Mouse (Mus musculus): ENCODE measurements around the gene P2ry2. TPM values are rescaled to one million over a fixed set of nuclear protein-coding genes. Genes with fewer than 3 reads are reported as not detected.

Gene P2ry2
- polyA plus RNA-seq, 1 experiment from 2014 or later = 1.7 TPM

DNA sequence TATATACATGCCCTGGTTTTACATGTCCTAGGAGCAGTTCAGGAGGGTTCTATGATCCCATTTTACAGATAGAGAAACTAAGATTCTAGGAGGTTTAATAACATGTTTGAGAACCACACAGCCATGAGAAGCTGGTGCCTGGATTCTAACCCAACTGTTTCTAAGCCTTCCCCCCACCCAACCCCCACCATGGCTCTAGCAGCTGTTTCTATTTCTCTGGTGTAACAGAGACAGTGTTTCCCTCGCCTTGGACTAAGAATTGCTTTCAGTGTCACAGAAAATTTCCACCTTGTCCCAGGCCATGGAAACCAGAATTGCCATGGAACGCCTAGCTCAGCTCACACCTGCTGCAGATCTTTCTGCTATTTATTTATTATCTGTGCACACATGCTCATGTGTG lies 52.2 kb downstream of the P2ry2 start:
- 79% methylated on average over 2 of the region's 2 CpGs for WGBS
- H3K4me1 ChIP-seq (ENCODE audit: control insufficient read depth, insufficient read depth, low read length) = no peaks in the 10 kb centered on the region
- no peaks in the 10 kb centered on the region for H3K36me3 ChIP-seq (ENCODE audit: control insufficient read depth, insufficient read depth, low read length)
- no peak overlapping the region for H3K4me2 ChIP-seq (replicated peaks; ENCODE audit: low read depth, low read length)
- H3K9ac ChIP-seq (replicated peaks; ENCODE audit: low read depth, low read length) = no peak overlapping the region
- H3K9me3 ChIP-seq (ENCODE audit: control insufficient read depth, low read depth, low read length) = no peaks in the 10 kb centered on the region
- H3K4me3 ChIP-seq (ENCODE audit: low read depth, low read length) = no peak overlapping the region
- H3K27me3 ChIP-seq (ENCODE audit: control insufficient read depth, insufficient read depth, low read length) = no peaks in the 10 kb centered on the region
- H3K27ac ChIP-seq (ENCODE audit: low read length) = no peak overlapping the region
- no peak for ATAC-seq (ENCODE audit: insufficient number of reproducible peaks, insufficient read depth, low FRiP score, low read depth)

DNA sequence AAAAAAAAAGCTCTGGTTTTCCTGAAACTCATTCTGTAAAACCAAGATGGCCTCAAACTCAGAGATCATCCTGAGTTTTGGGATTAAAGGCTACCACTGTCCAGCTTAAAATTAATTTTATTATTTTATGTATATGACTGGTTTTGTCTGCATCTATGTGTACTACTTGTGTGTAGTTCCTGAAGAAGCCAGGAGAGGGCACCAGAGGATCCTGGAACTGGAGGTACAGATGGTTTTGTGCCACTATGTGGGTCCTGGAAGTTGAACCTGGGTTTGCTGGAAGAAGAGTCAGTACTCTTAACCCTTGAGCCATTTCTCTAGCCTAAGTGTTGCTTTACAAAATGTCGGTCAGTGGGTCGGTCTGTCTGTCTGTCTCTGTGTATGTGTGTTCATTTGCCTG lies 54.2 kb downstream of the P2ry2 start:
- Histone ChIP-seq H3K36me3 (ENCODE audit: control insufficient read depth, insufficient read depth, low read length) (no peaks in the 10 kb centered on the region), H3K9me3 (ENCODE audit: control insufficient read depth, low read depth, low read length) (no peaks in the 10 kb centered on the region), H3K4me3 (ENCODE audit: low read depth, low read length) (no peak overlapping the region), H3K27me3 (ENCODE audit: control insufficient read depth, insufficient read depth, low read length) (no peaks in the 10 kb centered on the region), H3K9ac (replicated peaks; ENCODE audit: low read depth, low read length) (no peak overlapping the region), H3K27ac (ENCODE audit: low read length) (no peak overlapping the region), H3K4me2 (replicated peaks; ENCODE audit: low read depth, low read length) (no peak overlapping the region), H3K4me1 (ENCODE audit: control insufficient read depth, insufficient read depth, low read length) (no peaks in the 10 kb centered on the region)
- no peak for ATAC-seq (ENCODE audit: insufficient number of reproducible peaks, insufficient read depth, low FRiP score, low read depth)
- WGBS = 89% methylated on average over 2 of the region's 2 CpGs

GRCm38 (mm10) chr7:100952686-100953085 lies 60.0 kb downstream of the P2ry2 start:
- no peaks in the 10 kb centered on the region for H3K36me3 ChIP-seq (ENCODE audit: control insufficient read depth, insufficient read depth, low read length)
- WGBS = 71% methylated on average over 7 of the region's 7 CpGs
- no peaks in the 10 kb centered on the region for H3K9me3 ChIP-seq (ENCODE audit: control insufficient read depth, low read depth, low read length)
- H3K4me2 ChIP-seq (replicated peaks; ENCODE audit: low read depth, low read length) = no peak overlapping the region
- H3K4me3 ChIP-seq (ENCODE audit: low read depth, low read length) = no peak overlapping the region
- H3K4me1 ChIP-seq (ENCODE audit: control insufficient read depth, insufficient read depth, low read length) = peaks cover 12% of the 10 kb centered on the region
- no peak overlapping the region for H3K9ac ChIP-seq (replicated peaks; ENCODE audit: low read depth, low read length)
- H3K27ac ChIP-seq (ENCODE audit: low read length) = no peak overlapping the region
- H3K27me3 ChIP-seq (ENCODE audit: control insufficient read depth, insufficient read depth, low read length) = no peaks in the 10 kb centered on the region
- ATAC-seq (ENCODE audit: insufficient number of reproducible peaks, insufficient read depth, low FRiP score, low read depth) = no peak

GRCm38 (mm10) chr7:100951903-100952302 lies 60.8 kb downstream of the P2ry2 start:
- no peak overlapping the region for H3K27ac ChIP-seq (ENCODE audit: low read length)
- 0 out of 2 replicates have a peak, but pooled peaks have one; percentile 42 for ATAC-seq (ENCODE audit: insufficient number of reproducible peaks, insufficient read depth, low FRiP score, low read depth)

DNA sequence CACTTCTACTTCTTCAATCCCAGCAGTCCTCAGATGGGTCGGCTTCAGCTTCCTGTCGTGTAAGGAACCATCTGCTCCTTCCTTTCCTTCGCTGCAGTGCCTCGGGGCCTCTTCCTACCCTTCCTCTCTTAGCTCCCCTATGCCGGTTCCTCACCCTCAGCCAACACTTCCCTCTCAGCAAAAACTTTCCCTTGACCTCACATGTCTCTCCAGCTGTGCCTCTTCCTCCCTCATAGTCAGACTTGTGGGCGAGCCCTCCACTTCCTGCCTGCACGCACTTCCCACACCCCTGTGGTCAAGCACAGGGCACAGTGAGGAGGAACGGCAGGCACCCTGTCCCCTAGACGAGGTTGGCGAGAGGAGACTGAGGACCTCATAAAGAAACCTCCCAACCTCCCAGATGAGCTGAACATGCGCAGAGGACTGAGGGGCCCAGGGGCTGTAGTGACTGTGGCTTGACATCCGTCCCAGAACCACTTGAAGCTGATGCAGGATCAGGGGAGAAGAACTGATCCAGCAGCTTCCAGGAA lies 62.1 kb downstream of the P2ry2 start:
- H3K9ac ChIP-seq (replicated peaks; ENCODE audit: low read depth, low read length) = no peak overlapping the region
- peak overlapping the region; percentile 85 for H3K27ac ChIP-seq (ENCODE audit: low read length)
- no peak overlapping the region for H3K4me2 ChIP-seq (replicated peaks; ENCODE audit: low read depth, low read length)
- no peaks in the 10 kb centered on the region for H3K9me3 ChIP-seq (ENCODE audit: control insufficient read depth, low read depth, low read length)
- H3K36me3 ChIP-seq (ENCODE audit: control insufficient read depth, insufficient read depth, low read length) = no peaks in the 10 kb centered on the region
- no peak overlapping the region for H3K4me3 ChIP-seq (ENCODE audit: low read depth, low read length)
- ATAC-seq (ENCODE audit: insufficient number of reproducible peaks, insufficient read depth, low FRiP score, low read depth) = no peak
- no peaks in the 10 kb centered on the region for H3K27me3 ChIP-seq (ENCODE audit: control insufficient read depth, insufficient read depth, low read length)
- WGBS = 42% methylated on average over 12 of the region's 12 CpGs
- H3K4me1 ChIP-seq (ENCODE audit: control insufficient read depth, insufficient read depth, low read length) = peaks cover 12% of the 10 kb centered on the region

More at GRCm38 (mm10) chr7:100951903-100952302, 60.8 kb downstream of the P2ry2 start:
- Histone ChIP-seq H3K4me3 (ENCODE audit: low read depth, low read length) (no peak overlapping the region), H3K9ac (replicated peaks; ENCODE audit: low read depth, low read length) (no peak overlapping the region), H3K36me3 (ENCODE audit: control insufficient read depth, insufficient read depth, low read length) (no peaks in the 10 kb centered on the region), H3K27me3 (ENCODE audit: control insufficient read depth, insufficient read depth, low read length) (no peaks in the 10 kb centered on the region), H3K9me3 (ENCODE audit: control insufficient read depth, low read depth, low read length) (no peaks in the 10 kb centered on the region), H3K4me1 (ENCODE audit: control insufficient read depth, insufficient read depth, low read length) (peaks cover 12% of the 10 kb centered on the region), H3K4me2 (replicated peaks; ENCODE audit: low read depth, low read length) (no peak overlapping the region)
- 59% methylated on average over 2 of the region's 2 CpGs for WGBS

- H3K27ac ChIP-seq (ENCODE audit: low read length) = peak overlapping the region; percentile 85
- no peak overlapping the region for H3K9ac ChIP-seq (replicated peaks; ENCODE audit: low read depth, low read length)
- WGBS = 66% methylated on average over 5 of the region's 5 CpGs
- H3K27me3 ChIP-seq (ENCODE audit: control insufficient read depth, insufficient read depth, low read length) = no peaks in the 10 kb centered on the region
- no peaks in the 10 kb centered on the region for H3K9me3 ChIP-seq (ENCODE audit: control insufficient read depth, low read depth, low read length)
- peaks cover 12% of the 10 kb centered on the region for H3K4me1 ChIP-seq (ENCODE audit: control insufficient read depth, insufficient read depth, low read length)
- no peak overlapping the region for H3K4me3 ChIP-seq (ENCODE audit: low read depth, low read length)
- no peak overlapping the region for H3K4me2 ChIP-seq (replicated peaks; ENCODE audit: low read depth, low read length)
- no peaks in the 10 kb centered on the region for H3K36me3 ChIP-seq (ENCODE audit: control insufficient read depth, insufficient read depth, low read length)
- ATAC-seq (ENCODE audit: insufficient number of reproducible peaks, insufficient read depth, low FRiP score, low read depth) = no peak
Observed at GRCm38 (mm10) chr7:100950031-100950430, 62.6 kb downstream of the P2ry2 start.

Other genes starting within 250 kb of the P2ry2 start
- 2.5 and 3.1 TPM in 2 replicates for gene Relt, start 149.4 kb downstream of the P2ry2 start, polyA plus RNA-seq (2014; fragmentation: Nextera tagmentation; extraction: Ambion mirVana)
- gene Arhgef17, start 80.8 kb downstream of the P2ry2 start, polyA plus RNA-seq (2014; fragmentation: Nextera tagmentation; extraction: Ambion mirVana) = 13.7 and 14.1 TPM in 2 replicates
- gene P2ry6, start 38.2 kb downstream of the P2ry2 start, polyA plus RNA-seq (2014; fragmentation: Nextera tagmentation; extraction: Ambion mirVana) = 7.3 and 7.8 TPM in 2 replicates
- gene Fchsd2, start 80.0 kb upstream of the P2ry2 start, polyA plus RNA-seq (2014; fragmentation: Nextera tagmentation; extraction: Ambion mirVana) = 33.1 and 33.7 TPM in 2 replicates